Mouse (Mus musculus) ES-E14 (cell line): ENCODE measurements around the gene Yaf2. TPM values are rescaled to one million over a fixed set of nuclear protein-coding genes. Genes with fewer than 3 reads are reported as not detected.
"Not testable (repeated sequence)": the region's sequence is repeated elsewhere in the genome, so short reads cannot be mapped to it uniquely, and the experiment has no call there.

Source experiments
- DNase-seq: peaks from one replicate; pipeline ENCODE4 v3.0.0-alpha.2; 2013; ENCODE audit warnings: low read depth, low spot score
- H3K27ac ChIP-seq: 2 replicates; pipeline ENCODE4 v1.5.1; 2012; ENCODE audit warnings: low read depth, mild to moderate bottlenecking, low read length, moderate library complexity, mixed read lengths; ENCODE audit not compliant: poor library complexity, insufficient read depth, severe bottlenecking
- H3K36me3 ChIP-seq: 2 replicates; pipeline ENCODE4 v1.6.1; 2012; ENCODE audit warnings: mild to moderate bottlenecking, low read length, moderate library complexity, mixed read lengths; ENCODE audit not compliant: control insufficient read depth, poor library complexity, insufficient read depth, severe bottlenecking
- H3K4me1 ChIP-seq, 2 experiments: fragments of 150-350 bp in 1 of 2; sonication (generic) in 1 of 2; 2 replicates each; pipeline ENCODE4 v1.6.1; 2012; ENCODE audit warnings: low read length in 2 of 2, mild to moderate bottlenecking in 1 of 2, mixed read lengths in 1 of 2; ENCODE audit not compliant: control insufficient read depth in 2 of 2, insufficient read depth in 2 of 2, poor library complexity in 1 of 2
- H3K4me3 ChIP-seq, 2 experiments: fragments of 150-350 bp in 1 of 2; sonication (generic) in 1 of 2; 2 replicates each; pipeline ENCODE4 v1.5.1; 2012; ENCODE audit warnings: low read length in 2 of 2, low read depth in 1 of 2, mild to moderate bottlenecking in 1 of 2, mixed read lengths in 1 of 2; ENCODE audit not compliant: insufficient read depth in 1 of 2, poor library complexity in 1 of 2, severe bottlenecking in 1 of 2
- H3K9ac ChIP-seq: 2 replicates; pipeline ENCODE4 v1.6.1; 2012; ENCODE audit warnings: low read depth, mild to moderate bottlenecking, low read length, mixed read lengths; ENCODE audit not compliant: poor library complexity, insufficient read depth, severe bottlenecking
- H3K9me3 ChIP-seq: fragments of 150-350 bp; sonication (generic); 2 replicates; pipeline ENCODE4 v1.6.1; 2012; ENCODE audit warnings: low read depth, mild to moderate bottlenecking, low read length; ENCODE audit not compliant: control insufficient read depth, insufficient read depth
- CHD2 ChIP-seq: IDR thresholded peaks from 2 replicates; pipeline ENCODE4 v1.6.1; 2014; ENCODE audit warnings: mild to moderate bottlenecking, low read depth, low read length, inconsistent platforms
- HCFC1 ChIP-seq: IDR thresholded peaks from 2 replicates; pipeline ENCODE4 v1.6.1; 2012; ENCODE audit warnings: low read length, inconsistent platforms, borderline replicate concordance; ENCODE audit not compliant: insufficient read depth
- MAFK ChIP-seq: IDR thresholded peaks from 2 replicates; pipeline ENCODE4 v1.6.1; 2014; ENCODE audit warnings: mild to moderate bottlenecking, low read depth, low read length, inconsistent platforms; ENCODE audit not compliant: insufficient read depth
- ZC3H11A ChIP-seq: IDR thresholded peaks from 2 replicates; pipeline ENCODE4 v1.6.1; 2012; ENCODE audit warnings: low read depth, mild to moderate bottlenecking, inconsistent platforms, low read length, borderline replicate concordance
- ZNF384 ChIP-seq: IDR thresholded peaks from 2 replicates; pipeline ENCODE4 v1.6.1; 2012; ENCODE audit warnings: low read depth, low read length, inconsistent platforms
- in situ Hi-C, 2 experiments: fragments of 600-800 bp; cut with MboI; formaldehyde crosslinking; loops; one replicate each; pipeline ENCODE4 v1.15.1; 2025; ENCODE audit warnings: low sequenced_read_pairs in 2 of 2, inconsistent platforms in 1 of 2; ENCODE audit not compliant: unreplicated experiment in 2 of 2
- total RNA-seq: library from RNA; depleted of rRNA; stranded (reverse); fragments of 300-350 nt; gene quantifications from 2 replicates; pipeline ENCODE4 v1.2.3, GENCODE M21; 2012; rRNA removed

Gene Yaf2
- total RNA-seq, 1 experiment, result 19.8 TPM

DNA sequence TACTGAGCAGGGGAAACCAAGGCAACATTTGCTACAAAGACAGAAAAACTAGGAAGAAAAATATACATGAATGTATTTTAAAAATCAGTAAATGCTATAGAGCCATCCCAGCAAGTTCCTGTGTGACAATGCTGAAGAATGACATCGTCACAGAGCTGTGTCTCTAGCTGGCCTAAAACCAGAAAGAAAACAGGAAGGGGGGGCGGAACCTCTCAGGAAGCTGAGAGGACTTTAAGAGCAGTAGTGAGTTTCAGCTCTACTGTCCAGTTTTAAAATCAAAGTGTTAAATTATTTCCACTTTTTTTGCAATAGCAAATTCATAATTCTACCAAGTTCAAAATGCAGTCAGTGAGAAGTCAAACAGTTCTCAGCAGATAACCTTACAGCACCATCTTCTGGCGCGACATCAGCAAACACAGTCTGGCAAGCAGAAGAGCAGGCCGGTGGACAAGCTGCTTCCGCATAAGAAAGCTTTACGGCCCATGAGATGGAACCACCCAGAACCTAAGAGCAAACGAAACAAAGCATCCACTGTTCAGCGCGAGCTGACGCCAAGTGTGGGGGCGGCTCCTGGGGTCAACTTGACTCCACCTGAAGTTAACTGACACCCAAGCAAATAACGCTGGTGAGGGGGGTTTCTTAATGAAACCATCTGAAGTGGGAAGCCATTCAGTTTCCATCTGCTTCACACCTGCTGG, 85.0 kb downstream of the Yaf2 start:
- H3K9me3 ChIP-seq, result no peaks in the 10 kb centered on the region
- peaks cover 0 to 5% of the 10 kb centered on the region in 2 experiments; a peak in 2 of 4 replicates for H3K4me1 ChIP-seq
- H3K27ac ChIP-seq, result no peak overlapping the region
- peaks cover 12% of the 10 kb centered on the region for H3K36me3 ChIP-seq
- TF ChIP-seq ZC3H11A, result no peak
- no peak for TF ChIP-seq ZNF384
- TF ChIP-seq MAFK, result no peak
- TF ChIP-seq CHD2, result no peak
- no peak overlapping the region for H3K9ac ChIP-seq
- H3K4me3 ChIP-seq, result no peak overlapping the region
- DNase-seq, result peak; percentile 21
- in situ Hi-C loops, result no loop called here

DNA sequence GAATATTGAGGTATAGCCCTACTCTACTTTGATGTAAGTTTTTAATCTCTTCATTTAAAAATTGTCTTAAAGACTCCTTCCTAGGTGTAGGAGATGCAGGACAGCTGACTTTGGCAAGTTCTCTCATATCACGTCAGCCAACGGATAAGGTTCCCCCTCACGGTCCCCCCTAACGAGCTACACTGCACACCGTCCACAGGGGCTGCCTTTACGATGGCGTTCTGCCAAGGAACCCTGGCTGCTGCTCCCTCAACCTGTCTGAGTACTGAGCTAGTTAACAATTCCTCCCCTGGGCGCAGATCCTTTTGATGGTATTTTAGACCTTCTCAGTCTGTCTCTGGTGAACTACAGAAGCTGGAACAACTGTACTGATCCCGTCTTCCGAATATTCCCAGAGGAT, 93.5 kb downstream of the Yaf2 start:
- no peaks in the 10 kb centered on the region for H3K9me3 ChIP-seq
- peaks cover 9% of the 10 kb centered on the region for H3K36me3 ChIP-seq
- DNase-seq, result no peak
- H3K27ac ChIP-seq, result no peak overlapping the region
- H3K4me1 ChIP-seq, result no peaks in the 10 kb centered on the region
- TF ChIP-seq CHD2, result no peak
- no peak for TF ChIP-seq ZNF384
- TF ChIP-seq ZC3H11A, result no peak
- no peak for TF ChIP-seq HCFC1
- no peak overlapping the region for H3K4me3 ChIP-seq
- in situ Hi-C loops, result no loop called here
- H3K9ac ChIP-seq, result no peak overlapping the region

- DNase-seq, H3K4me1 ChIP-seq, H3K27ac ChIP-seq, in situ Hi-C loops, H3K9me3 ChIP-seq, H3K4me3 ChIP-seq, H3K36me3 ChIP-seq, H3K9ac ChIP-seq: not testable (repeated sequence)
Observed at GRCm38 (mm10) chr15:93236456-93236855, 100.3 kb downstream of the Yaf2 start.

Other genes starting within 250 kb of the Yaf2 start
- gene Gxylt1, start 61.8 kb downstream of the Yaf2 start, total RNA-seq, result 22.7 and 27.7 TPM in 2 replicates
- gene Zcrb1, start 61.4 kb upstream of the Yaf2 start, total RNA-seq, result 23.1 and 34.8 TPM in 2 replicates
- 23.4 and 34.9 TPM in 2 replicates for gene Pphln1, start 61.4 kb upstream of the Yaf2 start, total RNA-seq